Mouse (Mus musculus): ENCODE measurements around the gene Ap4m1. TPM values are rescaled to one million over a fixed set of nuclear protein-coding genes. Genes with fewer than 3 reads are reported as not detected.

Gene Ap4m1
- polyA plus RNA-seq, 1 experiment = 26.5 TPM

DNA sequence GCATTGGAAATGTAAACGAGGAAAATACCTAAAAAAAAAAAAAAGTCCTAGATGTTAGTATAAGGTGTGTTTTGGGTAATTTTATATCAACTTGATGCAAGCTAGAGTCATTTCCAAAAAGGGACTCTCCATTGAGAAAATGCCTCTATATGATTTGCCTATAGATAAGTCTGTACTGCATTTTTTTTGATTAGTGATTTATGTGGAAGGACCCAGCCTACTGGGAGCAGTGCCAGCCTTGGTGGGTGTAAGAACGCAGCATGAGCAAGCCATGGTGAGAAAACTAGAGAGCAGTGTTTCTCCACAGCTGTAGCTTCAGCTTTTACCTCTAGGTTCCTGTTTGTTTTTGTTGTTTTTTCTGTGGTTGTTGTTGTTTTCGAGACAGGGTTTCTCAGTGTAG is 51.5 kb downstream of the Ap4m1 start:
- no peak for TF ChIP-seq POLR2A (IDR thresholded peaks at IDR 0.05; ENCODE audit: low read depth, low read length)
- TF ChIP-seq CTCF (IDR thresholded peaks at IDR 0.05; ENCODE audit: borderline replicate concordance, insufficient read depth, low read length) = no peak
- Histone ChIP-seq H3K4me1 (ENCODE audit: control insufficient read depth, insufficient read depth, low read length) (no peaks in the 10 kb centered on the region), H3K4me3 (ENCODE audit: insufficient read depth, low read length) (no peak overlapping the region), H3K27ac (ENCODE audit: insufficient read depth, low read length) (no peak overlapping the region)

DNA sequence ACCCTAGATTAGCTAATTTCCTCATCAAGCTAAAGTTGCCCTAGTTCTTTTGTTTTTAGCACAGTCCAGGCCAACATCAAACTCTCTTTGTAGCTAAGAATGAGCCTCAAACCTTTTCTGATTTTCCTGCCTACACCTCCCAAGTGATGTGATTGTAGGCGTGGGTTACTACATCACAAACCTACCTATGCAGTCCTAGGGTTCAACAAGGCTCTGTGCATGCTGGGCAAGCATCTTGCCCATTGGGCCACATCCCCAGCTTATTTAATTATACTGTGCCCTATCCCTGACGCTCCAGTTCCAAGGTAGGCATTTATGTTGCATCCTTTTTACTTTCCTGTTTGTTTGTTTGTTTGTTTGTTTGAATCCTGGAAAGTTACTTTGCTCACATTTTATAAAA is 53.9 kb downstream of the Ap4m1 start, which contains the start of gene Nxpe5:
Nxpe5 (plus strand) TSS at position 199 of the 400 bp plus-strand sequence.
- Histone ChIP-seq H3K27ac (ENCODE audit: insufficient read depth, low read length) (no peak within 1 kb of the TSS), H3K4me3 (ENCODE audit: insufficient read depth, low read length) (no peak within 1 kb of the TSS), H3K4me1 (ENCODE audit: control insufficient read depth, insufficient read depth, low read length) (no peaks in the 10 kb centered on the region)
- no peak for TF ChIP-seq POLR2A (IDR thresholded peaks at IDR 0.05; ENCODE audit: low read depth, low read length)

DNA sequence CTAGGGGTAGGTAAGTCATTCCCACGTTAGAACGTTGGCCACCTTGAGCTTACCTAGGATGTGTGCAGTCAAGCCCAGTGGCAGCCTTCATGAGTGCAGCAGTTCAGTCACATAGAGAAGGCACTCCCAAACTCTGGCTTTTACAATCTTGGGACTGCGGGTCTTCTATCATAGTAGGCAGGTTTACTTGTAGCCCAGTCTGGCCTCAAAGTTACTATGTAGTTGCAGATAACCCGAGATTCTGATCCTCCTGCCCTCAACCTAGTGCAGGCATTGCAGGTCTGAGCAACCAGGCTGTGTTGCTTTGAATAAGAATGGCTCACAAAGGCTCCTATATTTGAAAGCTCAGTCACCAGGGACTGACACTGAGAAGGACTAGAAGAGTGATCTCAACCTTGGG is 54.7 kb downstream of the Ap4m1 start:
- Histone ChIP-seq H3K4me3 (ENCODE audit: insufficient read depth, low read length) (no peak overlapping the region), H3K27ac (ENCODE audit: insufficient read depth, low read length) (no peak overlapping the region), H3K4me1 (ENCODE audit: control insufficient read depth, insufficient read depth, low read length) (no peaks in the 10 kb centered on the region)
- TF ChIP-seq POLR2A (IDR thresholded peaks at IDR 0.05; ENCODE audit: low read depth, low read length) = no peak

DNA sequence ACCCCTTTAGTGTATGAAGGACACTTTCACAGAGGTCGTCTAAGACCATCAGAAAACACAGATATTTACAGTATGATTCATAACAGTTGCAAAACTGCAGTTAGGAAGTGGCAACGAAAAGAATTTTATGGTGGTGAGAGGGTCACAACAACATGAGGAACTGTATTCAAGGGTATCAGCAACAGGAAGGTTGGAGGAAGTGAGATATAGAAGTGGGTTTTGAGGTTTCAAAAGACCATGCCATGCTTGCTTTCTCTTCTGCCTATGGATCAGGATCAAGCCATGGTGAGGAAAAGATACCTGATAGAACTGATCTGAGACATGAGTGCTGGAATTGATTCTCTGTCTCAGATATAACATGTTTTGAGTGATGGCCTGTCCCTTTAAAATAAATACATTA is 55.6 kb downstream of the Ap4m1 start:
- TF ChIP-seq CTCF (IDR thresholded peaks at IDR 0.05; ENCODE audit: borderline replicate concordance, insufficient read depth, low read length) (no peak), POLR2A (IDR thresholded peaks at IDR 0.05; ENCODE audit: low read depth, low read length) (no peak)
- Histone ChIP-seq H3K4me1 (ENCODE audit: control insufficient read depth, insufficient read depth, low read length) (no peaks in the 10 kb centered on the region), H3K27ac (ENCODE audit: insufficient read depth, low read length) (no peak overlapping the region), H3K4me3 (ENCODE audit: insufficient read depth, low read length) (no peak overlapping the region)

DNA sequence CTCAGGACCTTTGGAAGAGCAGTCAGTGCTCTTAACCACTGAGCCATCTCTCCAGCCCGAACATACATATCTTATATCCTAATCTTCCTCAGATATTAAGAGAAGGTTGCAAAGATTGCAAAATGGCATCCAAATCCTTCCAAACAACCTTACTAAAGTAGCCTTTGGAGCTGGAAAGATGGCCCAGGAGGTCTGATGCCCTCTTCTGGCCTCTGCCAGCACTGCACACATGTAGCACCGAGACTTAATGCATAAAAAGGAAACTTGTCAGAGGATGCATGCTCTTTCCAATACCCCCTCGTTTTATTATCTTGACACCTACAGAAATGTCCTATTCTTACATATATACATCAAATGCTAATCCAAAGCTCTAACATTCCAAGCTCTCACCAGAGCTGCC is 56.2 kb downstream of the Ap4m1 start:
- H3K4me3 ChIP-seq (ENCODE audit: insufficient read depth, low read length) = no peak overlapping the region
- TF ChIP-seq POLR2A (IDR thresholded peaks at IDR 0.05; ENCODE audit: low read depth, low read length) (no peak), CTCF (IDR thresholded peaks at IDR 0.05; ENCODE audit: borderline replicate concordance, insufficient read depth, low read length) (peak; percentile 22; the same call in 1 of the 2 replicates)
- no peak overlapping the region for H3K27ac ChIP-seq (ENCODE audit: insufficient read depth, low read length)
- H3K4me1 ChIP-seq (ENCODE audit: control insufficient read depth, insufficient read depth, low read length) = no peaks in the 10 kb centered on the region

DNA sequence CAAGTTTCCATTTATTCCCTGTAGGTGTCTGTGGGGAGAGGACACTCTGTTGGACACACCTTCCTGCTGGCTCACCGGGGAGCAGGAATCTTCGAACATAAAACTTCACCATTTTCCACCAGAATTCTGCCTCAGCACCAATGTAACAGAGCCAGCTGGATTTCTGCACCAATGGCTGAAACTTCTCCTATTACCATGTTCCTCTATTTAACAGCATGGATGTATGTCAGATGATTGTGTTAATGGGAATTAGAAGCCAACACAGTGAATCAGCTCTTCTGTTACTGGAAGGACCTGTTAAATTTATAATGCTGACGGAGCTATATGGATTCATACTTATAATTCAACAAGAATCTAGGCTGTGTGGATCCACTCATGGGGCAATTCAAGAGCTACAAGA is 57.7 kb downstream of the Ap4m1 start:
- H3K4me3 ChIP-seq (ENCODE audit: insufficient read depth, low read length) = no peak overlapping the region
- no peaks in the 10 kb centered on the region for H3K4me1 ChIP-seq (ENCODE audit: control insufficient read depth, insufficient read depth, low read length)
- TF ChIP-seq CTCF (IDR thresholded peaks at IDR 0.05; ENCODE audit: borderline replicate concordance, insufficient read depth, low read length) (no peak), POLR2A (IDR thresholded peaks at IDR 0.05; ENCODE audit: low read depth, low read length) (no peak)
- no peak overlapping the region for H3K27ac ChIP-seq (ENCODE audit: insufficient read depth, low read length)

Other genes starting within 250 kb of the Ap4m1 start
- gene Gjc3, start 208.9 kb upstream of the Ap4m1 start, polyA plus RNA-seq (2011; ENCODE audit: insufficient read length, low read depth, missing spikeins) = 0.18 TPM in 1 of 2 replicates, not detected in the other
- gene Azgp1, start 190.5 kb upstream of the Ap4m1 start, polyA plus RNA-seq (2011; ENCODE audit: insufficient read length, low read depth, missing spikeins) = not detected in 2 replicates
- not detected in 2 replicates for gene Smok3a, start 150.7 kb upstream of the Ap4m1 start, polyA plus RNA-seq (2011; ENCODE audit: insufficient read length, low read depth, missing spikeins)
- gene Smok3b, start 150.6 kb upstream of the Ap4m1 start, polyA plus RNA-seq (2011; ENCODE audit: insufficient read length, low read depth, missing spikeins) = not detected in 2 replicates
- gene Smok3c, start 118.8 kb upstream of the Ap4m1 start, polyA plus RNA-seq (2011; ENCODE audit: insufficient read length, low read depth, missing spikeins) = not detected in 2 replicates
- 24.1 and 25.2 TPM in 2 replicates for gene Zkscan1, start 86.9 kb upstream of the Ap4m1 start, polyA plus RNA-seq (2011; ENCODE audit: insufficient read length, low read depth, missing spikeins)
- 15.0 and 22.2 TPM in 2 replicates for gene Zscan21, start 55.1 kb upstream of the Ap4m1 start, polyA plus RNA-seq (2011; ENCODE audit: insufficient read length, low read depth, missing spikeins)
- 11.9 and 13.2 TPM in 2 replicates for gene Zfp113, start 16.3 kb upstream of the Ap4m1 start, polyA plus RNA-seq (2011; ENCODE audit: insufficient read length, low read depth, missing spikeins)
- gene Cops6, start 10.9 kb upstream of the Ap4m1 start, polyA plus RNA-seq (2011; ENCODE audit: insufficient read length, low read depth, missing spikeins) = 162 and 184 TPM in 2 replicates
- 79.1 and 85.3 TPM in 2 replicates for gene Mcm7, start 420 bp downstream of the Ap4m1 start, polyA plus RNA-seq (2011; ENCODE audit: insufficient read length, low read depth, missing spikeins)
- 27.9 and 29.8 TPM in 2 replicates for gene Taf6, start 15.4 kb downstream of the Ap4m1 start, polyA plus RNA-seq (2011; ENCODE audit: insufficient read length, low read depth, missing spikeins)
- 63.1 and 63.3 TPM in 2 replicates for gene Cnpy4, start 15.5 kb downstream of the Ap4m1 start, polyA plus RNA-seq (2011; ENCODE audit: insufficient read length, low read depth, missing spikeins)
- 2.1 and 3.5 TPM in 2 replicates for gene Mblac1, start 22.3 kb downstream of the Ap4m1 start, polyA plus RNA-seq (2011; ENCODE audit: insufficient read length, low read depth, missing spikeins)
- 0.32 TPM in 1 of 2 replicates, not detected in the other for gene Nxpe5, start 53.9 kb downstream of the Ap4m1 start, polyA plus RNA-seq (2011; ENCODE audit: insufficient read length, low read depth, missing spikeins)
- 36.9 and 40.7 TPM in 2 replicates for gene Lamtor4, start 83.5 kb downstream of the Ap4m1 start, polyA plus RNA-seq (2011; ENCODE audit: insufficient read length, low read depth, missing spikeins)
- 18.0 and 18.2 TPM in 2 replicates for gene BC037034, start 92.0 kb downstream of the Ap4m1 start, polyA plus RNA-seq (2011; ENCODE audit: insufficient read length, low read depth, missing spikeins)
- gene Gal3st4, start 100.8 kb downstream of the Ap4m1 start, polyA plus RNA-seq (2011; ENCODE audit: insufficient read length, low read depth, missing spikeins) = 5.7 and 6.4 TPM in 2 replicates
- not detected in 2 replicates for gene Gm43720, start 108.0 kb downstream of the Ap4m1 start, polyA plus RNA-seq (2011; ENCODE audit: insufficient read length, low read depth, missing spikeins)
- gene Gpc2, start 108.0 kb downstream of the Ap4m1 start, polyA plus RNA-seq (2011; ENCODE audit: insufficient read length, low read depth, missing spikeins) = 13.2 and 20.1 TPM in 2 replicates
- 3.0 and 6.0 TPM in 2 replicates for gene Stag3, start 108.2 kb downstream of the Ap4m1 start, polyA plus RNA-seq (2011; ENCODE audit: insufficient read length, low read depth, missing spikeins)
- not detected in 2 replicates for gene Pvrig, start 170.0 kb downstream of the Ap4m1 start, polyA plus RNA-seq (2011; ENCODE audit: insufficient read length, low read depth, missing spikeins)